Mouse (Mus musculus): Measurements from ENCODE around the gene Aldh2. TPM values are rescaled to one million over a fixed set of nuclear protein-coding genes. Genes with fewer than 3 reads are reported as not detected.

Aldh2 gene
- total RNA-seq, 2 experiments from 2014 or later = 114 to 134 TPM

Other genes with a start within 250 kb of the Aldh2 start
- 10 to 100 TPM; 59.0 to 59.5 TPM for gene Trafd1, start 208.2 kb downstream of the Aldh2 start, total RNA-seq (2021)
- gene Naa25, start 195.9 kb downstream of the Aldh2 start, total RNA-seq (2021) = 10 to 100 TPM; 22.1 to 23.5 TPM
- 1 to 10 TPM; 5.9 to 7.3 TPM for gene Tmem116, start 141.9 kb downstream of the Aldh2 start, total RNA-seq (2021)
- gene Erp29, start 141.3 kb downstream of the Aldh2 start, total RNA-seq (2021) = 100 to 1,000 TPM; 112 TPM
- not detected for gene Adam1b, start 90.4 kb downstream of the Aldh2 start, total RNA-seq (2021)
- 1 to 10 TPM; 2.4 to 2.8 TPM for gene Adam1a, start 48.3 kb downstream of the Aldh2 start, total RNA-seq (2021)
- gene Gm42878, start 48.3 kb downstream of the Aldh2 start, total RNA-seq (2021) = not detected
- 10 to 100 TPM; 56.6 to 58.1 TPM for gene Mapkapk5, start 47.9 kb downstream of the Aldh2 start, total RNA-seq (2021)
- gene Acad12, start 25.1 kb upstream of the Aldh2 start, total RNA-seq (2021) = 10 to 100 TPM; 24.3 to 31.0 TPM
- 10 to 100 TPM; 13.7 to 16.0 TPM for gene Acad10, start 66.7 kb upstream of the Aldh2 start, total RNA-seq (2021)
- gene Brap, start 66.7 kb upstream of the Aldh2 start, total RNA-seq (2021) = 10 to 100 TPM; 28.2 to 35.2 TPM
- gene Atxn2, start 117.5 kb upstream of the Aldh2 start, total RNA-seq (2021) = 100 to 1,000 TPM; 173 to 177 TPM
- 10 to 100 TPM; 38.2 to 38.7 TPM for gene Sh2b3, start 243.8 kb upstream of the Aldh2 start, total RNA-seq (2021)

Data from heart, postnatal 10 days (tissue).